Mouse (Mus musculus) thymus, postnatal 10 days (tissue): Measurements from ENCODE around the gene Rplp0.
"Not testable (repeated sequence)": the region's sequence is repeated elsewhere in the genome, so short reads cannot be mapped to it uniquely, and the experiment has no call there.

Experiments used
- DNase-seq, 2 experiments: peaks; one replicate each; pipeline ENCODE4 v3.0.0; 2021; ENCODE audit warnings: low spot score in 2 of 2

Gene Rplp0

GRCm38 (mm10) chr5:115559237-115560101, at the start of gene Rplp0:
Gene Rplp0 (plus strand): TSS chr5:115559467.
- DNase-seq, result peak; percentile 99

GRCm38 (mm10) chr5:115509790-115510689, 49.2 kb upstream of the Rplp0 start:
- DNase-seq, result peak in 1 of 2 experiments; percentile 5

- DNase-seq, result no peak
These were observed 46.9 kb upstream of the Rplp0 start for GRCm38 (mm10) chr5:115512375-115512774.

- no peak for DNase-seq
These were observed 46.0 kb upstream of the Rplp0 start for GRCm38 (mm10) chr5:115513246-115513645.

GRCm38 (mm10) chr5:115513721-115514120, 45.5 kb upstream of the Rplp0 start:
- DNase-seq, result no peak

- no peak for DNase-seq
These were observed 44.9 kb upstream of the Rplp0 start for GRCm38 (mm10) chr5:115514346-115514745.

- DNase-seq, result peak in 1 of 2 experiments; percentile 9
These were observed 44.2 kb upstream of the Rplp0 start for GRCm38 (mm10) chr5:115514896-115515587.

GRCm38 (mm10) chr5:115516081-115516907, 43.0 kb upstream of the Rplp0 start:
- DNase-seq, result peak; percentile 29 to 34

GRCm38 (mm10) chr5:115516908-115517307, 42.4 kb upstream of the Rplp0 start:
- peak in 1 of 2 experiments; percentile 6 for DNase-seq

- peak in 1 of 2 experiments; percentile 5 for DNase-seq
These were observed 41.8 kb upstream of the Rplp0 start for GRCm38 (mm10) chr5:115517501-115517900.

GRCm38 (mm10) chr5:115518214-115518613, 41.1 kb upstream of the Rplp0 start:
- not testable (repeated sequence) for DNase-seq

GRCm38 (mm10) chr5:115520325-115520869, 38.9 kb upstream of the Rplp0 start:
- DNase-seq, result peak in 1 of 2 experiments; percentile 4

- DNase-seq, result peak in 1 of 2 experiments; percentile 51
These were observed 37.5 kb upstream of the Rplp0 start for GRCm38 (mm10) chr5:115521553-115522461.

- peak in 1 of 2 experiments; percentile 3 for DNase-seq
These were observed 36.7 kb upstream of the Rplp0 start for GRCm38 (mm10) chr5:115522531-115522930.

GRCm38 (mm10) chr5:115522981-115523499, 36.2 kb upstream of the Rplp0 start:
- no peak for DNase-seq

- no peak for DNase-seq
These were observed 35.3 kb upstream of the Rplp0 start for GRCm38 (mm10) chr5:115523971-115524370.

- no peak for DNase-seq
These were observed 34.8 kb upstream of the Rplp0 start for GRCm38 (mm10) chr5:115524471-115524870.

- DNase-seq, result no peak
These were observed 33.9 kb upstream of the Rplp0 start for GRCm38 (mm10) chr5:115525416-115525815.

GRCm38 (mm10) chr5:115525943-115526342, 33.3 kb upstream of the Rplp0 start:
- DNase-seq, result no peak
